8 mouse cellular contexts compared by ENCODE assay signal in the genomic region with DNA sequence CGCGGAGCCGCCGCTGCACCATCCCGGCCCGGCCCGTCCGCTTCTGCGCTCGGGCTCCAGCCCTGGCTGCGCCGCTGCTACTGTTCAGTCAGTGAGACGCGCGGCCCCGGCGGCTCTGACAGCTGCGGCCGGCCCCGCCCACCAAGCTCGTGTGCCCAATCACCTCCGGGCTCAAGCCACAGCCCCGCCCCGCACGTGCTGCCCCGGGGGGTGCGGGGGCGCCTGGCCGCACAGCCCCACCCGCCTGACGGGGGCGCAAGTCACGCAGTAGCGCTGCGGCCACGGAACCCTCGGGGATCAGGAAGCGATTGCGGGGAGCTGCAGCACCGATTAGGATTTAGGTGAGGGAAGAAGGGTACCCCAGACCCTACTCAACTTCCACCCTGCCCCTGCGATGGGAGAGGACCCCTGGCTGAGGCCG. TPM values are rescaled to one million over a fixed set of nuclear protein-coding genes. Genes with fewer than 3 reads are reported as not detected.
DNase-seq lines count a peak whose midpoint lies in the region; ATAC-seq and TF ChIP-seq lines count a peak whose summit lies in the region.

A gene (minus strand): TSS at position 24 of the 421 bp plus-strand sequence.

- peak within 1 kb of the TSS; percentile 84 for H3K4me2 ChIP-seq in forebrain, postnatal 0 days (ENCODE audit: low read depth)
- peak within 1 kb of the TSS; percentile 98 for H3K4me2 ChIP-seq in lung, embryonic 14.5 days

- DNase-seq in CD8-positive naive resting alpha-beta T cell, adult 2 months (ENCODE audit: low read depth in 2 of 2, low spot score in 2 of 2) = peak; percentile 6 to 10
- peak; percentile 94 for DNase-seq in forebrain, postnatal 0 days
- DNase-seq in heart, postnatal 36 days = peak; percentile 90 to 93
- DNase-seq in layer of hippocampus, adult 8-10 months (ENCODE audit: low spot score in 2 of 2) = peak; percentile 90 to 94
- peak; percentile 95 for DNase-seq in lung, embryonic 14.5 days
- DNase-seq in thymus, adult 18-20 months = peak; percentile 76 to 78

- peak; percentile 72 for TF ChIP-seq CTCF in forebrain, postnatal 0 days (IDR thresholded peaks at IDR 0.05; ENCODE audit: low read depth)
- TF ChIP-seq CTCF in lung, embryonic 14.5 days (IDR thresholded peaks at IDR 0.05; ENCODE audit: low read depth) = peak; percentile 36
- peak; percentile 56 for TF ChIP-seq CTCF in olfactory bulb, adult 2 months (IDR thresholded peaks at IDR 0.05; ENCODE audit: insufficient read depth, low read depth, low read length)

- TF ChIP-seq POLR2A in olfactory bulb, adult 2 months (IDR thresholded peaks at IDR 0.05; ENCODE audit: insufficient read depth, low read depth, low read length) = peak; percentile 85

- ATAC-seq in cerebellum, adult (ENCODE audit: insufficient number of reproducible peaks, low FRiP score, low TSS enrichment) = peak; percentile 62; the same call in 1 of the 2 replicates
- ATAC-seq in forebrain, postnatal 0 days = peak; percentile 86
- peak; percentile 93 for ATAC-seq in lung, embryonic 14.5 days (ENCODE audit: insufficient read depth)

- intact Hi-C loops in heart, postnatal 36 days (cut with DNase I) = loop anchor here (1.0 to 5.0 kb wide), 5 partner anchors 19 to 74 kb away; a partner anchor contains a TSS

- H3K36me3 ChIP-seq in forebrain, postnatal 0 days (ENCODE audit: insufficient read depth) = no peaks in the 10 kb centered on the region
- H3K36me3 ChIP-seq in lung, embryonic 14.5 days (ENCODE audit: insufficient read depth) = no peaks in the 10 kb centered on the region

- H3K27ac ChIP-seq in forebrain, postnatal 0 days (ENCODE audit: low read depth, low read length) = peak within 1 kb of the TSS; percentile 88
- H3K27ac ChIP-seq in lung, embryonic 14.5 days (ENCODE audit: low read depth) = no peak within 1 kb of the TSS
- peak within 1 kb of the TSS; percentile 48 for H3K27ac ChIP-seq in olfactory bulb, adult 2 months (ENCODE audit: insufficient read depth, low read depth, low read length)

- H3K27me3 ChIP-seq in forebrain, postnatal 0 days (ENCODE audit: insufficient read depth, low read length) = no peaks in the 10 kb centered on the region
- H3K27me3 ChIP-seq in lung, embryonic 14.5 days (ENCODE audit: insufficient read depth, low read length) = peaks cover 20% of the 10 kb centered on the region; the same call in 1 of the 2 replicates

- H3K9me3 ChIP-seq in forebrain, postnatal 0 days (ENCODE audit: low read length) = no peaks in the 10 kb centered on the region
- H3K9me3 ChIP-seq in lung, embryonic 14.5 days (ENCODE audit: low read depth, low read length) = no peaks in the 10 kb centered on the region

- peaks cover 19% of the 10 kb centered on the region for H3K4me1 ChIP-seq in forebrain, postnatal 0 days (ENCODE audit: insufficient read depth)
- peaks cover 12% of the 10 kb centered on the region for H3K4me1 ChIP-seq in lung, embryonic 14.5 days (ENCODE audit: insufficient read depth)
- peaks cover 20% of the 10 kb centered on the region for H3K4me1 ChIP-seq in olfactory bulb, adult 2 months (ENCODE audit: control insufficient read depth, insufficient read depth, low read length)

- H3K4me3 ChIP-seq in forebrain, postnatal 0 days (ENCODE audit: low read depth, low read length) = peak within 1 kb of the TSS; percentile 78
- H3K4me3 ChIP-seq in lung, embryonic 14.5 days (ENCODE audit: low read depth, low read length) = peak within 1 kb of the TSS; percentile 55
- H3K4me3 ChIP-seq in olfactory bulb, adult 2 months (ENCODE audit: insufficient read depth, low read depth, low read length) = peak within 1 kb of the TSS; percentile 68

- peak within 1 kb of the TSS; percentile 80 for H3K9ac ChIP-seq in forebrain, postnatal 0 days
- H3K9ac ChIP-seq in lung, embryonic 14.5 days = peak within 1 kb of the TSS; percentile 33

- 4% methylated on average over 39 of the region's 42 CpGs for WGBS in forebrain, postnatal 0 days
- WGBS in lung, embryonic 14.5 days = under 1% methylated on average over 42 of the region's 42 CpGs
- under 1% methylated on average over 39 of the region's 42 CpGs for WGBS in olfactory bulb, adult 2 months

RNA-seq across cellular contexts. Expression of the gene that starts here (rescaled TPM):
- 38.8 and 40.1 TPM in 2 replicates for total RNA-seq in forebrain, postnatal 0 days (2014; rRNA removed)
- polyA plus RNA-seq in forebrain, postnatal 0 days (2015; fragmentation: Nextera tagmentation; extraction: Ambion mirVana) = 6.5 and 6.7 TPM in 2 replicates
- 10 to 100 TPM in 1 of 2 experiments, 1 to 10 TPM in 1; 9.7 to 11.0 TPM for total RNA-seq in heart, postnatal 36 days (2021)
- total RNA-seq in layer of hippocampus, adult 8-10 months (2022) = 100 to 1,000 TPM in 1 of 4 experiments, 10 to 100 TPM in 3; 84.0 to 104 (median 92.3) TPM
- polyA plus RNA-seq in lung, embryonic 14.5 days (2014; fragmentation: Nextera tagmentation; extraction: Ambion mirVana) = 7.5 and 8.5 TPM in 2 replicates
- not detected in 2 replicates for polyA plus RNA-seq in olfactory bulb, adult 2 months (2012; ENCODE audit: insufficient read depth, insufficient read length, low replicate concordance, missing spikeins)

Comparison
In these comparisons a context has a peak if more than half of its experiments do, and no peak if none do; other contexts are left out.
1. DNase-seq: peak in every context shown above with its lines; median percentile 95 in lung, embryonic 14.5 days; 94 in forebrain, postnatal 0 days; 92 in layer of hippocampus, adult 8-10 months; 92 in heart, postnatal 36 days; 77 in thymus, adult 18-20 months; 8 in CD8-positive naive resting alpha-beta T cell, adult 2 months.